Mouse (Mus musculus) C2C12 (cell line): Measurements from ENCODE around the gene 1500009C09Rik. TPM values are rescaled to one million over a fixed set of nuclear protein-coding genes. Genes with fewer than 3 reads are reported as not detected.

Experiments used
- H3K27me3 ChIP-seq: one replicate; pipeline ENCODE4 v1.6.1; 2011; ENCODE audit not compliant: control insufficient read depth, insufficient read depth, insufficient read length
- H3K36me3 ChIP-seq: one replicate; pipeline ENCODE4 v1.6.1; 2011; ENCODE audit not compliant: control insufficient read depth, insufficient read depth
- H3K4me3 ChIP-seq: one replicate; pipeline ENCODE4 v1.5.1; 2011; ENCODE audit warnings: mild to moderate bottlenecking, control low read depth; ENCODE audit not compliant: poor library complexity, insufficient read depth, severe bottlenecking
- H3K79me2 ChIP-seq: one replicate; pipeline ENCODE4 v1.6.1; 2011; ENCODE audit not compliant: control insufficient read depth, insufficient read depth
- H3K79me3 ChIP-seq: one replicate; pipeline ENCODE4 v1.6.1; 2011; ENCODE audit warnings: low read depth, control low read depth
- H3ac ChIP-seq: one replicate; pipeline ENCODE3; 2011; ENCODE audit warnings: low read depth; ENCODE audit not compliant: control insufficient read depth, insufficient read length
- CEBPB ChIP-seq: IDR thresholded peaks from one replicate; pipeline ENCODE4 v1.6.1; 2011; ENCODE audit warnings: low read depth, mild to moderate bottlenecking, control low read depth, moderate library complexity
- CTCF ChIP-seq: IDR thresholded peaks from one replicate; pipeline ENCODE4 v1.5.1; 2011; ENCODE audit not compliant: control insufficient read depth, insufficient read depth, insufficient read length
- MAX ChIP-seq: IDR thresholded peaks from one replicate; pipeline ENCODE4 v1.6.1; 2011; ENCODE audit warnings: mild to moderate bottlenecking, control low read depth
- MYOD1 ChIP-seq: IDR thresholded peaks from one replicate; pipeline ENCODE4 v1.6.1; 2011; ENCODE audit warnings: low read depth; ENCODE audit not compliant: control insufficient read depth, insufficient read length
- MYOG ChIP-seq: IDR thresholded peaks from one replicate; pipeline ENCODE4 v1.6.1; 2011; ENCODE audit not compliant: control insufficient read depth, insufficient read length; ENCODE audit errors: extremely low read depth
- USF1 ChIP-seq: IDR thresholded peaks from one replicate; pipeline ENCODE4 v1.6.1; 2011; ENCODE audit warnings: low read depth, mild to moderate bottlenecking, control low read depth, moderate library complexity
- polyA plus RNA-seq: library from polyadenylated mRNA; unstranded; fragments of >200 nt; fragmentation: generic; extraction: Trizol; gene quantifications from one replicate; pipeline ENCODE4 v1.2.1, GENCODE M21; 2012; ENCODE audit warnings: missing spikeins

1500009C09Rik gene
- polyA plus RNA-seq, 1 experiment = not detected

DNA sequence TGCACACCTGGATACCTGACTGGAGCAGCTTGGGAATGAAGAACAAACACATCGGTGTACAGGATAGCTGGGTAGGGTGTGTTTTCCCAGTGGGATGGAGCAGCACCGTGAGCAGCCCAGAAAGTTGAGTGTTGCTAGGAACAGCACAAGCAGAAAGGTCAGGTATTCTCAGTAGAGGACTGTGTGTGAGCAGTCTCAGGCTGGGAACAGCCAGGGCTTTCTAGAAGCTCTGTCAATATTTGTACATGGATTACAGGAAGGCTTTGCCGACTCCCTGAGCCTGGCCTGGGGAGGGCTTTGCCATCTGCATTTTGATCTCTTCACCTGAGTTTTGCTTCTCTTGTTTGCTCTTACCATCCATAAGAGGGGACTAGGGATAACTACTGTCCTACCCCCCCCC, 54.9 kb downstream of the 1500009C09Rik start:
- Histone ChIP-seq H3K4me3 (no peak overlapping the region), H3K27me3 (peaks cover 45% of the 10 kb centered on the region), H3K79me3 (no peaks in the 10 kb centered on the region), H3K79me2 (no peaks in the 10 kb centered on the region), H3ac (no peak overlapping the region), H3K36me3 (no peaks in the 10 kb centered on the region)
- TF ChIP-seq MYOD1 (no peak), MYOG (no peak), MAX (no peak)

- H3K27me3 ChIP-seq = peaks cover 53% of the 10 kb centered on the region
Observed at GRCm38 (mm10) chr15:82308416-82308815, 56.2 kb downstream of the 1500009C09Rik start.

More at GRCm38 (mm10) chr15:82308416-82308815, 56.2 kb downstream of the 1500009C09Rik start:
- TF ChIP-seq USF1 = no peak
- TF ChIP-seq CTCF = no peak
- TF ChIP-seq MAX = no peak
- no peak for TF ChIP-seq CEBPB
- no peak for TF ChIP-seq MYOD1
- Histone ChIP-seq H3ac (no peak overlapping the region), H3K4me3 (no peak overlapping the region), H3K36me3 (no peaks in the 10 kb centered on the region), H3K79me2 (no peaks in the 10 kb centered on the region), H3K79me3 (no peaks in the 10 kb centered on the region)

Other genes starting within 250 kb of the 1500009C09Rik start
- 56.6 TPM for gene Desi1, start 218.5 kb upstream of the 1500009C09Rik start, polyA plus RNA-seq
- gene Snu13, start 204.8 kb upstream of the 1500009C09Rik start, polyA plus RNA-seq = 238 TPM
- not detected for gene 4930407I10Rik, start 193.2 kb upstream of the 1500009C09Rik start, polyA plus RNA-seq
- not detected for gene Mei1, start 182.4 kb upstream of the 1500009C09Rik start, polyA plus RNA-seq
- 20.2 TPM for gene Ccdc134, start 124.5 kb upstream of the 1500009C09Rik start, polyA plus RNA-seq
- 180 TPM for gene Srebf2, start 105.2 kb upstream of the 1500009C09Rik start, polyA plus RNA-seq
- 0.06 TPM for gene Shisa8, start 39.6 kb upstream of the 1500009C09Rik start, polyA plus RNA-seq
- gene Tnfrsf13c, start 28.0 kb upstream of the 1500009C09Rik start, polyA plus RNA-seq = 0.16 TPM
- gene Cenpm, start 7.6 kb upstream of the 1500009C09Rik start, polyA plus RNA-seq = 46.3 TPM
- gene Sept3, start 22.5 kb downstream of the 1500009C09Rik start, polyA plus RNA-seq = 0.06 TPM
- not detected for gene Wbp2nl, start 46.6 kb downstream of the 1500009C09Rik start, polyA plus RNA-seq
- 20.9 TPM for gene Naga, start 86.5 kb downstream of the 1500009C09Rik start, polyA plus RNA-seq
- 0.02 TPM for gene Pheta2, start 86.5 kb downstream of the 1500009C09Rik start, polyA plus RNA-seq
- 481 TPM for gene Smdt1, start 86.6 kb downstream of the 1500009C09Rik start, polyA plus RNA-seq
- gene Ndufa6, start 101.9 kb downstream of the 1500009C09Rik start, polyA plus RNA-seq = 385 TPM
- 0.06 TPM for gene Cyp2d22, start 127.9 kb downstream of the 1500009C09Rik start, polyA plus RNA-seq
- not detected for gene Cyp2d11, start 141.6 kb downstream of the 1500009C09Rik start, polyA plus RNA-seq
- gene Cyp2d10, start 154.8 kb downstream of the 1500009C09Rik start, polyA plus RNA-seq = not detected
- gene Cyp2d9, start 181.0 kb downstream of the 1500009C09Rik start, polyA plus RNA-seq = not detected